Mouse (Mus musculus): ENCODE results near the gene Cep164.

GRCm38 (mm10) chr9:45787071-45787470 lies 41.4 kb downstream of the Cep164 start:
- TF ChIP-seq POLR2A (IDR thresholded peaks at IDR 0.05; ENCODE audit: borderline replicate concordance, low read depth, low read length) (no peak), CTCF (IDR thresholded peaks at IDR 0.05; ENCODE audit: low read depth, low read length) (no peak)

Data from bone marrow macrophage, adult 2 months (primary cell).